Mouse (Mus musculus) brain, adult 2 months (tissue): ENCODE results near the gene Gmfb.

ENCODE experiments used
- DNase-seq: peaks from one replicate; pipeline ENCODE4 v3.0.0; 2011; ENCODE audit warnings: low read depth, low spot score

The Gmfb gene

DNA sequence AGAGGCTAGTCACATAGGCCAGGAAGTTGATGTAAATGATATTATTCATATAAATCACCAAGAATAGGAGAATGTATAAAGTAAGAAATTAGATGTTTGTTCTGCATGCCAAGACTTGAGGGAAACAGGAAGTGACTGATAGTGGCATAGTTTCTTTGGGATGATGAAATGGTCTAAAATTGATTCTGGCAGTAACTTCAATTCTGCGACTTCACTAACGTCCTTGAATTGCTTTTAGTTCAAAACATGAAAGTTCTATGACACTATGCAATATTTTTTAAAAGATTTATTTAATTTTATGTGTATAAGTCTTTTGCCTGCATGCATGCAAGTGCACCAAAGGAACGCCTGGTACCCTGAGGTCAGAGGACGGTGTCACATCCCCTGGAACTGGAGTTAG is 18.8 kb downstream of the Gmfb start:
- DNase-seq: no peak

DNA sequence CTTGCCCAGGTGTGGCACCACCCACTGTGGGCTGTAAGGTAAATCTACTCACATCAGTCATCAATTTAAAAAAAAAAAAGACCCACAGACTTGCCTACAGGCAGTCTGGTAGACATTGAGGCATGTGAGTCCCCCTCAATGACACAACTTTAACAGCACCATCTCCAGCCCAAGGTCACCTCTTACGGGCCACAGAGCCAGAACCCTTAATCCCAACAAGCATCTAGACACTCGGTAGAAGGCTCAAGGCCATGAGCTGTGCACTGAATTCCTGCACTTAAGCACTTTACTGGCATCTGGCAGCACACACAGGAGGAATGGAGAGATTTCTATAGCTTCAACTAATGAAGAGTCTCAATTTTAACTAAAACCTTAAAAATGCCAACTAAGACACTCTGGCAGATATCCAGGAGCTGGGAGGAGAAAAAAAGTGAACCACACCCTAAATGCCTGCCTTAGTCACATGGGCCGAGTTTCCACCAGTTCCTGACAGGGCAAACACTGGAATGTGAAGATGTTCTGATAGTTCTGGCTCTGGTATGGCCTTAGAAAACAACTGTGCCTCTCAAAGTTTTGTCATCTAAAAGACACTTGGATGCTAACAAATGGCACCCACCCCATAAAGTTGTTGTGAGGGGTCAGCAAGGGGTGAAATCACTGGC is 21.2 kb downstream of the Gmfb start:
- DNase-seq: no peak

DNA sequence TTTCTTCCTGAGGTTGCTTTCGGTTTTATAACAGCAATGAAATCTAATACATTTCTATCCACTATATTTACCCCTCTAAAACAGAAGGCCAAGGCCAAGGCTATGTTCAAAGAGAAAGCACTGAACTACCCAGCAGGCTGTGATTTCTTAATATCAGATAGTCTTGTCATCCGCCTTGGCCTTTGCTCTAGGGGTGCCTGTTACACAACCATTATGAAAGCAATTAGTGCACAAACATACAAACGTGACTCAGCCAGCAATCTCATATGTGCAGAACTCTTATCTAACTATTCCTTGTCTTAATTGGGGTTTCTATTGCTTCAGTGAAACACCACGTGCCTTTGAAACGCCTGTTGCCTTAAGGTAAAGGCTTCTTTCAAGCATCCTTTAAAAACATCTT is 27.9 kb downstream of the Gmfb start:
- DNase-seq: no peak

DNA sequence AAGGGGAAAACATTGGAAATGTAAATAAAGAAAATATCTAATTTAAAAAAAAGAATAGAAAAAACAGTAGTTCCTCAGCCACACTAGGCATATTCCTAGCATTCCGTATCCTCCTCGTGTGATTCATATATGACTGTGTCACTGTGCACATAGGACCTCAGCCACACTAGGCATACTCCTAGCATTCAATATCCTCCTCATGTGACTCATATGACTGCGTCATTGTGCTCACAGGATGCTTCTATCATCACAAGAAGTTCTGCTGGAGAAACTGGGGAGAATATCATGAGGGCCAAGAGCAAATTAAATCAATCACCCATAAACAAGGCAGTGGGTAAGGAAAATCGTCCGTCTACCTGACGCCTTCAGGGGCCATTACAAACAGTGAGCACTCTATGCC is 31.3 kb downstream of the Gmfb start:
- no peak for DNase-seq

DNA sequence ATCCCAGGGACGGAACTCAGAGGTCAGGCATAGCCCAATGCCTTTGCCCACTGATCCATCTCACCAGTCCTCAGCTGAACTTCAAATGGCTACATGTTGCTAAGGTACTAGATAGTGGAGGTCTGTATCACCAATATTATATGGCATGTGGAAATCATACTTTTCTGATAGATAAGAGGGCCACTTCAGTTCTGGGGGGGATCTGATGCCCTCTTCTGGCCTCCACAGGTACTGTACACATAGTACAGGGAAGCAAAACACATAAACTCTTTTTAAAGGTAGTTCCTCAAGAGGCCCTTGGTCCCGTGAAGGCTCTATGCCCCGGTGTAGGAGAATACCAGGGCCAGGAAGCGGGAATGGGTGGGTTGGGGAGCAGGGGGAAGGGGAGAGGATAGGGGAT is 31.7 kb downstream of the Gmfb start:
- DNase-seq: no peak

DNA sequence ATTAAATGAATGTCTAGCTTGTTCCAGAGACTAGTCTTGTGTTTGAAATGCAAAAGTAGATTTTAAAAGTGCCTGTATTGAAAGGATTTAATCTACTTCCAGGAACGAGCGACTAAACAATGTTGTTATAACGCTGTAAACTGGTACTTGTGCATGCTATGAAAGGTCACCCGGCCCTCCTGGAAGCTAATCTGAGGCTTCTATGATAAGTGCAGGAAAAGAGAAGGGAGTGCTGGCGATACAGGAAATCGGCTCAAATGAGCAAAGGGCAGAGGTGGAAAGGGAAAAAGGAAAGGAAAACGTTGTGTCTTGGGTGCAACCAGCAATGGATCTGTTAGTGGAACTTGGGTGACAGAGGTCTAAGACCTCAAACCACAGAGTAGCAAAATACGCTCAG is 33.5 kb downstream of the Gmfb start:
- DNase-seq: peak; percentile 20

DNA sequence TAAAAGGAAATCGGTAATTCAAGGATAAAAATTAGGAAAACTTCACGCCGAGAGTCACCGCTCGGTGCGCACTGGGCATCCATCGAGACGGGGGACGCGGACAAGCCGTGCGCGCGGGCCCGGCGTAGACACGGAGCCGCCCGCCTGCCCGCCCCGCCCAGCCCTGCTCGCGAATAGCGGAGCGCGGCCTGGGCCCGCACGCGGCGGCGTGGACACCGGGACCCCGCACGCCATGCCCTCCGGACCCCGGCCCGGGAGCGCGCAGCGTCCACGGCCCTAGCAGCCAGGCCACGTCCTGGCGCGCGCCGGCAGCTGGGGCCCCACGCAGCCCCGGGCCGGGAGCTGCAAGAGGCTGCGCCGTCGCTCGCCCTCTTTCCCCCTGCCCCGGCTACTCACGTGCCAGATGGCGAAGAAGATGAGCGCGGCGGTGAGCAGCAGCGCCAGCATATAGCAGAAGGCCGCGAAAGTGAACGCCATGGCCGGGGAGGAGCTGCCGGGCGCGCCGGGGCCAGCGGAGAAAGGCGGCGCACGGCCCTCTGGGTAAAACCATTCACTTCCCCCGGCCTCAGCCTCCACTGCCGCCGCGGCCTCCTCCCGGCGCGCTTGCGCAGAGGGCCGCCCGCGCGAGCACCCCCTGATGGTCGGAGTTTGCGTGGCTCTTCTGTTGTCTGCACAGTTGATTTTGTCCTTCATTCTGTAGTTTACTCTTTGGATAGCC is 34.1 kb downstream of the Gmfb start, which contains the start of gene Cnih1:
Gene Cnih1, minus strand, starts transcription at position 625 of the 718 bp plus-strand sequence.
- peak; percentile 95 for DNase-seq

DNA sequence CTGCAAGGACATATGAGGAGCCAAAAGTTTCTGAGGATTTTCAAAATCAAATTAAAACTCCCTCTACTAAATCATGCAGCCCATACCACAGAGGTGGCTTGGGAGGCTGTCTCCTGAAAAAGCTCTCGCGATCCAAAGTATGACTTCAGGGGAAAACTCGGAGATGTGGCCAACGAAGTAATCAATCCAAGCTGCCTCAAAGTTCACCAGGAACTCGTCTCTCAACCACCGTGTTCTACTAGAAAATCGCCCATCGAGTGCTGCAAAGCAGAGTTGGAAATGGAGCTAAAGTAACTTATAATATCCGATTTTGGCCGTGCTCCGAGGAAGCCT is 34.6 kb downstream of the Gmfb start:
- DNase-seq: no peak

DNA sequence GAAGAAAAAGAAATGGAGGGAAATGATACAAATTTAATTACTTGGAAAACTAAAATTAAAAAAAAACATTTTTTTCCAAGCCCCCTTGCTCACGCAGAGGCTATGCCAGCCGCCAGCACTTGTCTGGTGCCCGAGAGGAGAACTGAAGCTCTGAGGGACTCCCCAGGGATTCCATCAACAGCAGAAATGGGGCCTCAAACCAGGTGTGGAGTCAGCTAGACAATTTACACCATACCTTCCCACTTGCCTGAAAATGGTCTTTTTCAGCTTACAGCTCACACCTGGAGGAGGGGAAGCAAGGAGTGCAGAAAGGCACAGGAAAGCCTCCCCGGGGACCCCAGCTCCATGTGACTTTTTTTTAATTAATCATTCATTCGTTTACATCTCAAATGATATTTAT is 36.8 kb downstream of the Gmfb start:
- DNase-seq: no peak

DNA sequence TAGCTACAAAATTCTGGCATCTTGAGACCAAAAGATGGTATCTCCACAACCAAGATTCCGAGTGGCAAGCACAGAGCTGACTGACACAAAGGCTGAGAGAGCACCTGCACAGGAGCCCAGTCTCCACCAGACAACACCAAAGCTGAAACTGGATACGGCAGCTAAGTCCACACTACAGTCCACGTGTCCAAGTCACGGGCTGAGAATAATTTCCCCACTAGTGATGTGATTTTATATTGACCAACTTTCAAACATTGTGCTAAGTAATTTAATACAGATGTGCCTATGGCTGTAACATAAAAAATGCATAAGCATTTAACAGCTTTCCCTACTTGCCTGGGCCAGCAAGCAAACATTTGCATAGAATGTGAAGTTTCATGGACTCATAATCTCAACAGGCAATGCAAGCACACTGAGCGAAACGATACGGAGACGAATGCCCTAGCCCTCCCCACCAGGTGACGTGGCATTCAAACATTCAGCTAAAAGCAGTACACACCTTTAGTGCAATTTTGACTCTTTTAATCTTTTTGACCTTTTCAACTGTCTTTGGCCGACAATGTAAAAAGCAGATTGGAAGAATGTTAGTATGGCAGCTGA is 38.6 kb downstream of the Gmfb start:
- no peak for DNase-seq

DNA sequence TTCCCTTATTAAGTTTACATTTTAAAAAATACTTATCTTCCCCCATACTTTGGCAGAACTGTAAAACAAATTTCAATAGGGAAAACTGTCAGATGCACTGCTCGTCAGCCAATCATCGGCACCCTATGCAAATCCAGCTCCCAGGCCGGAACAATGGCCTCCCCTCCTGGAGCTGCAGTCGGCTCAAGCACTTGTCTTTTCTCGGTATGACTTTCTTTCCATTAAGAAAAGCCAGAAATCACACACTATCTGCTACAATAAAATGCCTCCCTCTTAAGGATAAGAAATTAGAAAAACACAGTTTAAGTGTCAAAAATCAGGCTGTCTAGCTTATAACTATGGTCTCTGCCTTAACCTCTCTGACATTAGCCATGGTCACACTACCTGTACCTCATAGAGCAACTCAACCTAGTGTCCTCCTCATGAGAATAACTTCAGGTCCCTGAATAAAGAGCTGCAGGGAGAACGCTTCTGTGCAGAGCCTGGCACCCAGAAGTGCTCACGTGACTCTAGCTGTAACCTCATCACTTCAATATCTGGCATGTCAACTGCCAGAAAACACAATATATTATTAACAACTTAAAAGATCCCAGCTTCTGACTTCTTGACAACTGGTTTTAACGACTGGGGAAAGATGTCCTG is 39.7 kb downstream of the Gmfb start:
- DNase-seq: no peak

DNA sequence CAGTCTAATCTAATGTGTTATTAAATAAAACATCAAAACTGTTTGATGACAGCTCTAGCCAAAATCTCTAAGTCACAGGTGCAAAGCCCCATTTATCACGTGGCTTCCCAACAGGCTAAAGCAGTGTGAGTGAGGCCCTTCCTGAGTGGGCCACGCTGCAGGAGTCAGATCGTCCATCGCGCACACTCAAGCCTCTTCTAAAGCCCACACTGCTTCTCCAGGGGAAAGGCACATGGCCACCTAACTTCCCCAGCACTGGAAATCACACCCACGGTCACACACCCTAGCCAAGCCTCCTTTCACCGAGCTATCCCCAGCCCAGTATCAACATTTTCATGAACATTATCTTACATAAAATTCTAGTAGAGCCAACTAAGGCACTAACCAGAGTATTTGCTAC is 41.0 kb downstream of the Gmfb start:
- no peak for DNase-seq

DNA sequence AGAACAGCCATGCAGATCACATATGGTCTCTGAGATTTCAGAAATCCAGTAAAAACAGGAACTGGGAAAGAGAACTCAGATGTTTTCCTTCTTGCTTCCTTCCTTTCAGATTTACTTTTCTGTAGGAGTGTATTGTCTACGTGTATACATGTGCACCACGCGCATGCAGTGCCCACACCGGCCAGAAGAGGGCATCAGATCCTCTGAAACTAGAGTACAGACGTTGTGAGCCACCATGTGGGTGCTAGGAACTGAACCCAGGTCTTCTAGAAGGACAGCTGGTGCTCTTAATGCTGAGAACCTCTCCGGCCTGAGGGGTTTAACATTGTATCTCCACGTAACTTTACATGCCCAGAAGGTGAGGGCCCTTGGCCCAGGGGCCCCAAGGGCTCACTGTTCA is 42.8 kb downstream of the Gmfb start:
- DNase-seq: no peak

DNA sequence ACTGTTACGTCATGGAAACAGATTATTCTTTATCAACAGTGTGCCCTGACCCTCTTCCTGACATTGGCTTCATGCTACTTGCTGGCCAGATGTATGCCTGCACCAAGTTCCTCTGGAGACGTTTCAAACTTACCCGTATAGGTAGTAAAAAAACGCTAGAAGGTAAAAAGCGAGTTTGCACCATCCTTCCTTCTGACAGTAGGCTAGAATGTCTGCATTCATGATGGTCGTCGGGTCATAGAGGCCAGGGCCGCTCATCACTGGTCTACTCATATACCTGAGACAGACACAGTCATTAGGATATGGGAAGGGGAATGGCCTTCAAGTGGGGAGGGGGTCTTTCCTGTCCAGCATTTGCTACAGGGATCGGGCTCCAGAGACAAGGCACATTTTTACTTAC is 43.3 kb downstream of the Gmfb start:
- DNase-seq: no peak

DNA sequence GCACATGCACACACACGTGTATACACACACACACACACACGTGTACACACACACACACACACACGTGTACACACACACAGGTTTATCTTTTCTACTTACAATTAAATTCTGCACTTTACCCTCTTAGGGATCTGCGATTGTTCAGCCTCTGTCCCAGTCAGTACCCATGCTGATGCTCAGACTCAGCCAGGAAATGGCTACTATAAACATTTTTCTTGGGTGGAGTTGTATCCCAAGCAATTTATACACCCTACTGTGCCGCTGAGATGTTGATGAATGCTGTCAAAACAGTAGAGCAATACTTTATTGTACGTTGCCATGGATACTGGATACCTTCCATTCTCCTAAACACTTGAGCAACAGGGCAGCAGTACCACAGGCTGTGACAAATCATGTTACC is 52.0 kb downstream of the Gmfb start:
- DNase-seq: no peak

DNA sequence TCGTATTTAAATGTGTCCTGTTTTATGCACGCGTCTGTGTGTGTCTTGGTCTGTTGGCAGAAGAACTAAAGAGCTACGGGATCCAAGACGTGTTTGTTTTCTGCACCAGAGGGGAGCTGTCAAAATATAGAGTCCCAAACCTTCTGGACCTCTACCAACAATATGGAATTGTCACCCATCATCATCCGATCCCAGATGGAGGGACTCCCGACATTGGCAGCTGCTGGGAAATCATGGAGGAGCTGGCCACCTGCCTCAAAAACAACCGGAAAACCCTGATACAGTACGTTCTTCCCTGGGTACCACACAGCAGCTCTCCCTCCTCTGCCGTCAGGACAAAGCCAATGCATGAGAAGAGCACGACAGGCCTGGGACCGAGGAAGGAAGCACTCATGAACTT is 54.9 kb downstream of the Gmfb start:
- peak; percentile 59 for DNase-seq

DNA sequence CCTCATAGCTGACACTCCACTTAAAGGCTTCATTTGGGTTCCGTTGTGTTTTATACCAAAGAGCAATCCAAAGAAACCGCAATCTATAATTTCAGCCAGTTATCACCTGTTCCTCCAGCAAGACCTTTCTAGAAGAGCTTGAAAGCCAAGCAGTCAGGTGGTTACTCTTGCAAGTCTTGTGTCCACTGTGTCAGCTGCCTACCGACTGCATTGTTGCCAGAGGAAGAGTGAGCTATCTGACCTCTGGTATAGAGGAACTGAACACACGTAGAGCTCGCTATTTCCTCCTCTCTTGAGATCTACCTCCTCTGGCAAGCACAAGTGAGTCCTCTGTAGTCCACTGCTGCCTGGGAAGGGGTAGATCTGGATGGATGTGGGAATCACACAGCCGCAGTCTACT is 60.9 kb downstream of the Gmfb start:
- no peak for DNase-seq

DNA sequence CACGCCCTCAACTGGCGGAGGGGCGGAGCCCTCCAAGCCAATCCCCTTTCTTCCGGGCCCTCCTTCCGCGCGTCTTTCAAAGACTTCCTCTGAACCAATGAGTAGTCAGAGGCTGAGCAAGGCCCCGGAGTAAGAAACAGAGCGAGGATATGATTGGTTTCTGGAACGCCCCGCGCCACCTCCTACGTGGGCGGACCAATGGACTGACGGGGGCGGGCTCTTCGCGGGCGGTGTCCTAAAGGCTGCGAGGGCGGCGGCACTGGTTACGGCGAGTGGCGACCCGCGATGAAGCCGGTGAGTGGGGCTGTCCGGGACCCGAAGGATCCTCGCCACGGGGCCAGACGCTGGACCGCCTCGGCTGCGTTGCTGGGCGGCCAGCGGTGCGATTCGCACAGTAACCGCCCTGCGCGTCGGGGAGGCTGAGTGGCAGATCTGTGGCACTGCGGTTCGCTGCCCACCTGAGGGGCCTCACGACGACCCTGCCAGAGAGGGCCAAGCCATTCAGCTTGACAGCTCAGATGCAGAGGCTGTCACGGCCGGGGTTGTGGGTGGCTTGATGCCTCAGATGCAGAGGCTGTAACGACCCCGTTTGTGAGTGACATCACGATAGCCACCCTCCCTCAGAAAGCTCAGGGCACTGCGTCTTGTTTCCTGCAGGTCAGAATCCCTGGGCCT is 61.5 kb downstream of the Gmfb start, which contains the start of gene Cdkn3:
Gene Cdkn3, plus strand, starts transcription at position 187 of the 675 bp plus-strand sequence.
- DNase-seq: peak; percentile 95

DNA sequence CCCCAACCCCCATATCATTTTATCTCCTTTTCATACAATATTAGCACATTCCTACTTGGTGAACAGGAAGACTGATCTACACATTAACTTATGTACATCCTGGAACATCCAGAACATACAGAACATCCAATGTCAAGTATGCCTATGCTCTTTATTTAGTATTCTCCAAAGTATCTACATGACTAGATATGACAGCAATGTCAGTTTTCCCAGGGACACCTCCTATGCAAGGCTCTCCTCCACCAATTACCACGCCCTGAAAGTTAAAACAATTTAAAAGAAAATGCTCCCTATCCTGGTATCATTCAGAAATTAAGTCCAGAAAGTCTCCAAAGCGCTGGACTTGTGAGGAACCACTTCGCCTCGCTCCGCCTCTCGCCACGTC is 62.1 kb downstream of the Gmfb start:
- DNase-seq: no peak
